Mouse (Mus musculus): ENCODE data around the gene Cd82. TPM values are rescaled to one million over a fixed set of nuclear protein-coding genes. Genes with fewer than 3 reads are reported as not detected.

Gene Cd82
- polyA plus RNA-seq, 1 experiment from 2014 or later: 16.1 TPM

DNA sequence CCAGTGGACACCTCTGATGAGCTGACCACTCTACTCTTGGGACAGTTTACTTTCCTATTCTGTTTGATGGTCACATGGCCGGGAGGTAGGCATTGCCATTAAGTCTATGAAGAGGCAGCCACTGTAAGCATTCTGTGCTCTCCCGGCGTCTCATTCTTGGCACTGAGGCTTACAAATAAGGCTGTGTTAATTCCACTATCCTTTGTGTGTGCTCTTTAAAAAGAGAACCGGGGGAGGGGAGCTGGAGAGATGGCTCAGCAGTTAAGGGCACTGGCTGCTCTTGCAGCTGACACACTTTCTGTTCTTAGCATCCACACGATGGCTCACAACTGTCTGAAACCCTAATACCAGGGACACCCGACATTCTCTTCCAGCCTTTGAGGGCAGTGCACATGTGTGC is 71.7 kb downstream of the Cd82 start:
- no peak overlapping the region for H3K4me2 ChIP-seq (replicated peaks)
- ATAC-seq (ENCODE audit: low FRiP score, low read depth): peak; percentile 21; the same call in 1 of the 2 replicates
- no peak overlapping the region for H3K9ac ChIP-seq
- H3K27me3 ChIP-seq (replicated peaks): no peaks in the 10 kb centered on the region
- peaks cover 26% of the 10 kb centered on the region for H3K4me1 ChIP-seq
- WGBS: 44% methylated on average over 6 of the region's 6 CpGs
- no peak overlapping the region for H3K27ac ChIP-seq
- H3K36me3 ChIP-seq: no peaks in the 10 kb centered on the region
- H3K4me3 ChIP-seq: no peak overlapping the region
- no peaks in the 10 kb centered on the region for H3K9me3 ChIP-seq

DNA sequence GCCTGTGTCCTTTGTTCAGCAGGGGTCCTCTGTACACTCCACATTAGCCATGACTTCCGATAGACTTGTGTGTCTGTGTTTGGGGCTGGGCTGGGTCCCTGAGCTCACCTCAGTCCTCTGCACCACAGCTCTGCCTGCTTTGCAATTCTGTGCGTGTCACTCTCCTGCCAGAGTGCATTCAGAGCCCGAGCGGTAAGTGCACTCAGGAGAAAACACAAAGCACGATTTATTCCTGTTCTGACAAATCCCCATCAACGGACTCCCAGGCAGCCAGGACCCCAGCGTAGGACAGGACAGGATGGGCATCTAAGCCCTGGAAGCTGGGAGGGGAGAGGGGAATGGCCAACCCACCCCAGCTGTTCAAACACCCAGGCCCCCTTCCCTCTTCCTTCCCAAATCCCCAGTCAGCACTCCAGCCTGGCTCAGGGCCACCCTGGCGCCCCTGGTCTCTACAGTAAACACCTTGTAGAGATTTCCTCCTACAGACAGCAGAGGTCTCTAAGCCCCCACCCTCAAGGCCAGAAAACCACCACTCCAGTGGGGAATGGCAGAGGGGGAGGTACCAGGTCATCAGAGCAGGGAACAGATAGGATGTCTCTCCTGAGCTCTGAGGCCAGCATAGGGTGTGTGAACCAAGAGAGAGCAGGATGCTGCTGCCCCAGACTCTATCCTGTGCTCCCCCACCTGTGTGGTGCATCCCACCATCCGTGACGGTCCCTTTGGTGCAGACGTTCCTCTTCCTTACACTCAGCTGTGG is 72.6 kb downstream of the Cd82 start:
- no peak overlapping the region for H3K4me3 ChIP-seq
- peaks cover 26% of the 10 kb centered on the region for H3K4me1 ChIP-seq
- H3K27ac ChIP-seq: 0 out of 2 replicates have a peak overlapping the region, but pooled peaks have one; percentile 15
- H3K9ac ChIP-seq: no peak overlapping the region
- H3K36me3 ChIP-seq: no peaks in the 10 kb centered on the region
- peak; percentile 70 for ATAC-seq (ENCODE audit: low FRiP score, low read depth)
- 24% methylated on average over 11 of the region's 11 CpGs for WGBS
- no peaks in the 10 kb centered on the region for H3K27me3 ChIP-seq (replicated peaks)
- H3K9me3 ChIP-seq: no peaks in the 10 kb centered on the region
- H3K4me2 ChIP-seq (replicated peaks): peak overlapping the region; percentile 20

DNA sequence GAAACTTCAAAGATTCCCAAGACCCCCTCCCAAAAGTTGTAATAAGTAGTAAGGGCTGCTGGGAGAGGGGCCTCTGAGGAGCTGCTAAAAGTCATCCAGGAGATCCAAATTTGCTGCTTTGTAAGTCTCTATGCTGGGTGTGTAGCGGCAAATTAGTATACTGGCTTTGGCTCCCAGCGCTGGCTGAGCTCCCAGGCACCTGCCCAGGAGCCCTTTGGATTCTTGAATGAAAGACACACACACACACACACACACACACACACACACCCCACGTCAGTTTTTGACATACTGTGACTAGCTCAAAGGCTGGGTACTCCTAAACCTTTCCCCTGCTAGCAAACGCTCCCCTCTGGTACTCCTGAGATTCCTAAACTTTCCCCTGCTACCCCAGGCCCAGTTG is 76.0 kb downstream of the Cd82 start:
- 83% methylated on average over 4 of the region's 4 CpGs for WGBS
- H3K36me3 ChIP-seq: no peaks in the 10 kb centered on the region
- no peak overlapping the region for H3K9ac ChIP-seq
- H3K27ac ChIP-seq: no peak overlapping the region
- no peaks in the 10 kb centered on the region for H3K27me3 ChIP-seq (replicated peaks)
- no peaks in the 10 kb centered on the region for H3K9me3 ChIP-seq
- no peak overlapping the region for H3K4me2 ChIP-seq (replicated peaks)
- H3K4me3 ChIP-seq: no peak overlapping the region
- no peak for ATAC-seq (ENCODE audit: low FRiP score, low read depth)
- H3K4me1 ChIP-seq: peaks cover 26% of the 10 kb centered on the region

DNA sequence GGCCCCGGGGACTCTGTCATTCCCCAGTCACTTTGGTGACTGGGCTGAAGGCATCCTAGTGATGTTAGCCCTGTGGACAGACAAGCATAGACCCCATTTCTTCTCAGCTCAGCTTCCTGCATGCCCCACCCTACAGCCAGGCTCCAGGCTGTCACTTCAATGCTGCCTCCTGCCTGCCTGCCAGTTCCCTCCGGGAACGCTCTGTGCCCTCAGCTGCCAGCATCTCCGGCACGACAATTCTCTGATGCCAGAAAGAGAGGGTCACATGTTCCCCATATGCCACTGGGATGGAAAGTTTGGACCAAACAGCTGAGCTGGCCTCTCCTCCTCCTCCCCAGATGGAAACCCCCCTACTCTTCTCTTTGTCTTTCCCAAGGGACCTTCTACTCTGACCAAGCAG is 79.1 kb downstream of the Cd82 start:
- WGBS: 73% methylated on average over 5 of the region's 5 CpGs
- no peak overlapping the region for H3K4me2 ChIP-seq (replicated peaks)
- H3K27ac ChIP-seq: no peak overlapping the region
- no peaks in the 10 kb centered on the region for H3K36me3 ChIP-seq
- H3K4me1 ChIP-seq: 0 out of 2 replicates have a peak, but pooled peaks cover 2% of the 10 kb centered on the region
- H3K4me3 ChIP-seq: no peak overlapping the region
- H3K27me3 ChIP-seq (replicated peaks): no peaks in the 10 kb centered on the region
- no peaks in the 10 kb centered on the region for H3K9me3 ChIP-seq
- H3K9ac ChIP-seq: no peak overlapping the region
- ATAC-seq (ENCODE audit: low FRiP score, low read depth): no peak

DNA sequence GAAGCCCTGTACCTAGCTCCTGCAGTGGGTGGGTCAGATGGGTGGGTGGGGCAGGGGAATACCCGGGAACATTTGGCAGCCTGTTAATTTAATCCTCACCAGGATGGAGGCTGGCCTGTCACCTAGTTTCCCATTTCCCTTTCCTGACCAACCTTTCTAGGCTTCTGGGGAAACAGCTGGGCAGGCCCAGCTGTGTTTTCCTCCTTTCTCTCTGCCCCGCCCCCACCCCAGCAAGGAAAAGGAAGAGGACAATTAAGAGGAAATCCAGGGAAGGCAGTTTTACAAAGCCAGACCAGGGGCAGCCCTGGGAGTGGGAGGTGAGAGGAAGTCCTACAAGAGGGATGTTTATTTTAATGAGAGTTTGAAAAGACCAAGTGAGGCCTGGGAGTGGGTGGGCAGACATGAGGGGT is 82.3 kb downstream of the Cd82 start:
- Histone ChIP-seq H3K4me3 (no peak overlapping the region), H3K9ac (no peak overlapping the region), H3K9me3 (no peaks in the 10 kb centered on the region; the same call in 1 of the 2 replicates), H3K27me3 (replicated peaks) (no peaks in the 10 kb centered on the region), H3K27ac (no peak overlapping the region), H3K4me1 (peaks cover 14% of the 10 kb centered on the region), H3K36me3 (no peaks in the 10 kb centered on the region), H3K4me2 (replicated peaks) (no peak overlapping the region)
- no peak for ATAC-seq (ENCODE audit: low FRiP score, low read depth)
- WGBS: 32% methylated on average over 2 of the region's 2 CpGs

DNA sequence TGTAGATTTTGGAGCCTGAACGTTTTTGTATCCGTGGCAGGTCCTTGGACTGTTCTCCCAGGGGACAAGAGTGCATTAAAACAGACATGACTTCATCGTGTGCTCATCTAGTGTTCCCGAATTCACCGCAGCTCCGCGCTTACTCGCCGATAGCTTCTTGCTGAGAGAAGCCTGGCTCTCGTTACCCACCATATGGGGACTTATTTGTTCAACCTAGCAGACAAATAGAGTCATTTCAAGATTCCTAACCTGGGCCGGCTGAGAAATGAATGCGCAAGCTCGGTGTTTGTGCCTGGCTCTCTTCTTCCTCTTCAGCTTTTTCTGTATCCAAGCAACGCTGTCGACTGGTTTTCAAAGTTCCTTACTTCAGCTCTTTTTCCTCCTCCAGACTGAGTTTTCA is 85.1 kb downstream of the Cd82 start:
- Histone ChIP-seq H3K4me1 (peaks cover 14% of the 10 kb centered on the region), H3K4me2 (replicated peaks) (no peak overlapping the region), H3K9me3 (no peaks in the 10 kb centered on the region; the same call in 1 of the 2 replicates), H3K27me3 (replicated peaks) (no peaks in the 10 kb centered on the region), H3K36me3 (no peaks in the 10 kb centered on the region), H3K9ac (no peak overlapping the region), H3K27ac (no peak overlapping the region), H3K4me3 (no peak overlapping the region)
- no peak for ATAC-seq (ENCODE audit: low FRiP score, low read depth)
- WGBS: 55% methylated on average over 15 of the region's 15 CpGs

DNA sequence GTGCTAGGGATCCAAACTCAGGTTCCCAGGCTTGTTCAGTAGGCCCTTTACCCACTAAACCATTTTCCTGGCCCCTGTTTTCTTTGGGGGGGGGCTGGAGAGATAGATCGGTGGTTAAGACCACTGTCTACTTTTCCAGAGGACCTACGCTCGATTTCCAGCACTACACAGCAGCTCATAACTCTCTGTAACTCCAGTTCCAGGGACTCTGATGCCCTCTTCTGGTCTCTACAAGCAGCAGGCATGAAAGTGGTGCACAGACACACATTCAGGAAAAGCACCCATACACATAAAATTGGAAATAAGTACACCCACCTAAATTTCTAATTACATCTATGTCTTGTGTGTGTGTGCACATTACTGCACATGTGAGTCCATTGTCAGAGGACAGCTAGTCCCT is 85.8 kb downstream of the Cd82 start:
- WGBS: 98% methylated on average over 3 of the region's 3 CpGs
- Histone ChIP-seq H3K9me3 (no peaks in the 10 kb centered on the region; the same call in 1 of the 2 replicates), H3K27me3 (replicated peaks) (no peaks in the 10 kb centered on the region), H3K36me3 (no peaks in the 10 kb centered on the region), H3K9ac (no peak overlapping the region), H3K27ac (no peak overlapping the region), H3K4me1 (peaks cover 18% of the 10 kb centered on the region), H3K4me3 (no peak overlapping the region), H3K4me2 (replicated peaks) (no peak overlapping the region)
- no peak for ATAC-seq (ENCODE audit: low FRiP score, low read depth)

DNA sequence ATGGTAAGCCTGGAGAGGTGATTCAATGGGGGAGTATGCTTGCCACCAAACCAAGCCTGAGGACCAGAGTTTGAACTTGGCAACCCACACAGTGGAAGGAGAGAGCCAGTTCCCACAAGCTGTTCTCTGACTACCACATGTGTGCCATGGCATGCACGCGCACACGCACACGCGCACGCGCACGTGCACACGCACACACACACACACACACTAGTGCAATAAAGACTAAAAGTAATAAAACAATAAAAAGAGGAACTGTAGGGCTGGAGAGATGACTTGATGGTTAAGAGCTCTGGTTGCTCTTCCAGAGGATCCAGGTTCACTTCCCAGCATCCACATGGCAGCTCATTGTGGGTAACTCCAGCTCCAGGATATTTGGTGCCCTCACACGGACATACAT is 90.1 kb downstream of the Cd82 start:
- Histone ChIP-seq H3K9ac (no peak overlapping the region), H3K27me3 (replicated peaks) (no peaks in the 10 kb centered on the region), H3K4me3 (no peak overlapping the region), H3K4me2 (replicated peaks) (no peak overlapping the region), H3K27ac (no peak overlapping the region), H3K4me1 (peaks cover 14% of the 10 kb centered on the region), H3K36me3 (no peaks in the 10 kb centered on the region), H3K9me3 (no peaks in the 10 kb centered on the region; the same call in 1 of the 2 replicates)
- 91% methylated on average over 10 of the region's 10 CpGs for WGBS
- ATAC-seq (ENCODE audit: low FRiP score, low read depth): no peak

DNA sequence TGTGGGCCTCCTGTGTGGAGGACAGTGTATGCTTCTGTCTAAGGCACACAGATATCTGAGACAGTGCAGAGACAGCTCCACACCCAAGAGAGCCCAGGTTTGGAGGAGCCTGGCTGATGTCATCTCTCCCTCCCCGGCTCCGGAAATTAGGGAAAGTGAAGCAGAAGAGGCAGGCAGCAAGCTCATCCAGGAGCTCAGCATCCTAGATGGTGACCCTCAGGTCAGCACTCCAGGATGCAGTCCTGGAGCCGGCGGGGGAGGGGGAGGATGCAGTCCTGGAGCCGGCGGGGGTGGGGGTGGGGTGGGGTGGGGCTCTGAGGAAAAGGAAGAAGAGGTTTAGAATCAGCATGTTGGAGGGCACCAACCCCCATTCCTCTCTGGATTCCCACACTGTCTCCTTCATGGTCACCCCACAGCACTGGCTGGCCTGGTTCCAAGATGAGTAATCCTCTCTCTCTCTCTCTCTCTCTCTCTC is 90.8 kb downstream of the Cd82 start:
- no peak overlapping the region for H3K27ac ChIP-seq
- H3K36me3 ChIP-seq: no peaks in the 10 kb centered on the region
- ATAC-seq (ENCODE audit: low FRiP score, low read depth): no peak
- WGBS: 53% methylated on average over 2 of the region's 6 CpGs
- no peaks in the 10 kb centered on the region for H3K27me3 ChIP-seq (replicated peaks)
- H3K4me1 ChIP-seq: peaks cover 15% of the 10 kb centered on the region
- no peaks in the 10 kb centered on the region; the same call in 1 of the 2 replicates for H3K9me3 ChIP-seq
- no peak overlapping the region for H3K4me2 ChIP-seq (replicated peaks)
- no peak overlapping the region for H3K9ac ChIP-seq
- no peak overlapping the region for H3K4me3 ChIP-seq

Small RNA genes lying within 50 kb of the gene (microRNA-seq; reads per million reads assigned to microRNA genes)
- gene Mir7001: not detected

Other genes with a start within 250 kb of the Cd82 start
- gene Tspan18, start 128.6 kb downstream of the Cd82 start, polyA plus RNA-seq (2016; fragmentation: Nextera tagmentation; extraction: Ambion mirVana): 50.7 and 53.9 TPM in 2 replicates
- gene Gm10803, start 97.4 kb upstream of the Cd82 start, polyA plus RNA-seq (2016; fragmentation: Nextera tagmentation; extraction: Ambion mirVana): not detected in 2 replicates
- 0.49 and 0.56 TPM in 2 replicates for gene Alx4, start 179.2 kb upstream of the Cd82 start, polyA plus RNA-seq (2016; fragmentation: Nextera tagmentation; extraction: Ambion mirVana)